Mouse (Mus musculus): ENCODE results near the gene Vmn1r203. TPM values are rescaled to one million over a fixed set of nuclear protein-coding genes. Genes with fewer than 3 reads are reported as not detected.

The Vmn1r203 gene
- 0.15 TPM in 1 of 4 replicates, not detected in the others for total RNA-seq (2023; ENCODE audit: inconsistent age)

GRCm38 (mm10) chr13:22517814-22518213, at the start of gene Vmn1r203:
Gene Vmn1r203 (plus strand): TSS chr13:22518114.

GRCm38 (mm10) chr13:22471623-22472022, 46.3 kb upstream of the Vmn1r203 start, which contains the start of gene Vmn1r201:
Gene Vmn1r201 (plus strand): TSS chr13:22471923.

GRCm38 (mm10) chr13:22505281-22505680, 12.6 kb upstream of the Vmn1r203 start, which contains the start of gene Vmn1r202:
Gene Vmn1r202 (minus strand): TSS chr13:22505381.

GRCm38 (mm10) chr13:22552898-22553297, 35.0 kb downstream of the Vmn1r203 start, which contains the start of gene Vmn1r204:
Gene Vmn1r204 (plus strand): TSS chr13:22553198.

Other genes with a start within 250 kb of the Vmn1r203 start
- not detected in 4 replicates for gene Vmn1r195, start 247.6 kb upstream of the Vmn1r203 start, total RNA-seq (2023; ENCODE audit: inconsistent age)
- gene Vmn1r196, start 228.2 kb upstream of the Vmn1r203 start, total RNA-seq (2023; ENCODE audit: inconsistent age) = not detected in 4 replicates
- gene Vmn1r197, start 193.5 kb upstream of the Vmn1r203 start, total RNA-seq (2023; ENCODE audit: inconsistent age) = not detected in 4 replicates
- not detected in 4 replicates for gene Vmn1r198, start 167.8 kb upstream of the Vmn1r203 start, total RNA-seq (2023; ENCODE audit: inconsistent age)
- gene Vmn1r199, start 138.3 kb upstream of the Vmn1r203 start, total RNA-seq (2023; ENCODE audit: inconsistent age) = not detected in 4 replicates
- gene Vmn1r200, start 127.7 kb upstream of the Vmn1r203 start, total RNA-seq (2023; ENCODE audit: inconsistent age) = not detected in 4 replicates
- gene Vmn1r201, start 46.2 kb upstream of the Vmn1r203 start, total RNA-seq (2023; ENCODE audit: inconsistent age) = not detected in 4 replicates
- gene Vmn1r202, start 12.7 kb upstream of the Vmn1r203 start, total RNA-seq (2023; ENCODE audit: inconsistent age) = not detected in 4 replicates
- not detected in 4 replicates for gene Vmn1r204, start 35.1 kb downstream of the Vmn1r203 start, total RNA-seq (2023; ENCODE audit: inconsistent age)
- not detected in 4 replicates for gene Vmn1r205, start 74.9 kb downstream of the Vmn1r203 start, total RNA-seq (2023; ENCODE audit: inconsistent age)
- not detected in 4 replicates for gene Vmn1r206, start 106.1 kb downstream of the Vmn1r203 start, total RNA-seq (2023; ENCODE audit: inconsistent age)
- gene Vmn1r207-ps, start 211.5 kb downstream of the Vmn1r203 start, total RNA-seq (2023; ENCODE audit: inconsistent age) = not detected in 4 replicates

All from B cell, adult (primary cell).